11 mouse cellular contexts compared by ENCODE assay signal in the genomic region with DNA sequence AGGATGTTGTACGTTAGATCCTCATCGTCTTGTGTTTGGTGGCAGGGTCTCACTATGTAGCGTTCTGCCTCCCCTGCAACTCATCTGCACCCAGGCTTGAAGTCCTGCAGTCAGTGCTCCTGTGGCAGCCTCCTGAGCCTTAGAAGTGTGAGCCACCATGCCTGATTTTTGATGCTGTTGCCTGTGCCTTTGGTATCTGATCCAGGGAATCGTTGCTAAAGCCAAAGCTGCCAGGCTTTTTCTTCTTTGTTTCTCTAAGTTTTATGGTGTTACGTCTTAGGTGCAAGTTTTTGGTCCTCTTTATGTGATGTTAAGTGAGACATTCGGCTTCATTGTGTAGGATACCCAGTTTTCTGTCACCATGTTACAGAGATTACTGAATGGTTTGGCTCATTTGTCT. TPM values are rescaled to one million over a fixed set of nuclear protein-coding genes. Genes with fewer than 3 reads are reported as not detected.
DNase-seq lines count a peak whose midpoint lies in the region; ATAC-seq and TF ChIP-seq lines count a peak whose summit lies in the region.
"Had no signal": no experiment of that assay in that cellular context is flagged by ENCODE, and none has a peak within 500 bp of the region (broad histone marks: within the 10 kb centered on the region; RNA-seq: fewer than 3 reads in every experiment).

No protein-coding gene starts in this region.

- no peak for TF ChIP-seq CTCF in hindbrain, postnatal 0 days (IDR thresholded peaks at IDR 0.05; ENCODE audit: low read depth)
- no peak for TF ChIP-seq CTCF in liver, postnatal 0 days (IDR thresholded peaks at IDR 0.05; ENCODE audit: low read depth)

- H3K36me3 ChIP-seq in hindbrain, embryonic 12.5 days: no peaks in the 10 kb centered on the region
- no peaks in the 10 kb centered on the region for H3K36me3 ChIP-seq in hindbrain, postnatal 0 days (ENCODE audit: insufficient read depth, low read length)
- H3K36me3 ChIP-seq in midbrain, embryonic 13.5 days: no peaks in the 10 kb centered on the region
- no peaks in the 10 kb centered on the region for H3K36me3 ChIP-seq in midbrain, embryonic 16.5 days (ENCODE audit: control insufficient read depth, insufficient read depth, low read length)
- no peaks in the 10 kb centered on the region for H3K36me3 ChIP-seq in forebrain, embryonic 13.5 days (ENCODE audit: poor library complexity, severe bottlenecking)
- H3K36me3 ChIP-seq in liver, postnatal 0 days (replicated peaks; ENCODE audit: insufficient read depth, low read length): peaks cover 16% of the 10 kb centered on the region

- H3K4me1 ChIP-seq in hindbrain, embryonic 12.5 days: peaks cover 18% of the 10 kb centered on the region
- H3K4me1 ChIP-seq in hindbrain, postnatal 0 days (ENCODE audit: insufficient read depth, low read length): peaks cover 4% of the 10 kb centered on the region
- peaks cover 25% of the 10 kb centered on the region for H3K4me1 ChIP-seq in midbrain, embryonic 13.5 days (replicated peaks)
- peaks cover 11% of the 10 kb centered on the region; the same call in 1 of the 2 replicates for H3K4me1 ChIP-seq in midbrain, embryonic 16.5 days (ENCODE audit: control insufficient read depth, insufficient read depth, low read length)
- H3K4me1 ChIP-seq in forebrain, embryonic 13.5 days: peaks cover 39% of the 10 kb centered on the region
- peaks cover 13% of the 10 kb centered on the region for H3K4me1 ChIP-seq in liver, postnatal 0 days (ENCODE audit: insufficient read depth)

- H3K27me3 ChIP-seq in hindbrain, embryonic 12.5 days: no peaks in the 10 kb centered on the region
- no peaks in the 10 kb centered on the region for H3K27me3 ChIP-seq in hindbrain, postnatal 0 days (ENCODE audit: insufficient read depth, low read length)
- H3K27me3 ChIP-seq in midbrain, embryonic 13.5 days: no peaks in the 10 kb centered on the region
- no peaks in the 10 kb centered on the region for H3K27me3 ChIP-seq in midbrain, embryonic 16.5 days (ENCODE audit: control insufficient read depth, insufficient read depth, low read depth, low read length)
- no peaks in the 10 kb centered on the region for H3K27me3 ChIP-seq in forebrain, embryonic 13.5 days
- H3K27me3 ChIP-seq in liver, postnatal 0 days (ENCODE audit: insufficient read depth, low read length): no peaks in the 10 kb centered on the region

- no peaks in the 10 kb centered on the region for H3K9me3 ChIP-seq in hindbrain, embryonic 12.5 days (replicated peaks)
- no peaks in the 10 kb centered on the region for H3K9me3 ChIP-seq in hindbrain, postnatal 0 days (ENCODE audit: low read length)
- no peaks in the 10 kb centered on the region for H3K9me3 ChIP-seq in midbrain, embryonic 13.5 days
- H3K9me3 ChIP-seq in midbrain, embryonic 16.5 days (replicated peaks; ENCODE audit: control insufficient read depth, low read length, poor library complexity, severe bottlenecking): no peaks in the 10 kb centered on the region
- no peaks in the 10 kb centered on the region for H3K9me3 ChIP-seq in forebrain, embryonic 13.5 days (replicated peaks)
- H3K9me3 ChIP-seq in liver, postnatal 0 days (ENCODE audit: low read length): no peaks in the 10 kb centered on the region

- H3K4me2 ChIP-seq in hindbrain, embryonic 12.5 days (replicated peaks): 0 out of 2 replicates have a peak overlapping the region, but pooled peaks have one; percentile 11
- no peak overlapping the region for H3K4me2 ChIP-seq in hindbrain, postnatal 0 days (ENCODE audit: low read depth, low read length)
- 0 out of 2 replicates have a peak overlapping the region, but pooled peaks have one; percentile 1 for H3K4me2 ChIP-seq in midbrain, embryonic 13.5 days (replicated peaks)
- H3K4me2 ChIP-seq in midbrain, embryonic 16.5 days (ENCODE audit: low read length): no peak overlapping the region
- peak overlapping the region; percentile 70 for H3K4me2 ChIP-seq in forebrain, embryonic 13.5 days
- H3K4me2 ChIP-seq in liver, postnatal 0 days (ENCODE audit: low read depth, low read length): peak overlapping the region; percentile 74

- no peak for DNase-seq in hindbrain, postnatal 0 days (ENCODE audit: low spot score)
- no peak for DNase-seq in liver, postnatal 0 days
- no peak for DNase-seq in cerebellum, adult 11 months
- DNase-seq in thymus, postnatal 0 days (ENCODE audit: low spot score): no peak
- DNase-seq: adrenal gland, adult 2 months; kidney, postnatal 4 days; thymus, postnatal 36 days had no signal

- no peak overlapping the region for H3K4me3 ChIP-seq in hindbrain, embryonic 12.5 days
- H3K4me3 ChIP-seq in hindbrain, postnatal 0 days (ENCODE audit: low read length): no peak overlapping the region
- H3K4me3 ChIP-seq in midbrain, embryonic 13.5 days (replicated peaks): no peak overlapping the region
- H3K4me3 ChIP-seq in midbrain, embryonic 16.5 days (ENCODE audit: low read depth, low read length): no peak overlapping the region
- H3K4me3 ChIP-seq in forebrain, embryonic 13.5 days: peak overlapping the region; percentile 9
- H3K4me3 ChIP-seq in liver, postnatal 0 days (ENCODE audit: low read depth, low read length): peak overlapping the region; percentile 37

- ATAC-seq in hindbrain, embryonic 12.5 days (ENCODE audit: low FRiP score): no peak
- no peak for ATAC-seq in hindbrain, postnatal 0 days
- no peak for ATAC-seq in midbrain, embryonic 13.5 days
- no peak for ATAC-seq in midbrain, embryonic 16.5 days
- ATAC-seq in forebrain, embryonic 13.5 days: no peak
- ATAC-seq in liver, postnatal 0 days: no peak

- no peak overlapping the region for H3K9ac ChIP-seq in hindbrain, embryonic 12.5 days
- H3K9ac ChIP-seq in hindbrain, postnatal 0 days (replicated peaks; ENCODE audit: low read length): no peak overlapping the region
- H3K9ac ChIP-seq in midbrain, embryonic 13.5 days (replicated peaks): no peak overlapping the region
- H3K9ac ChIP-seq in midbrain, embryonic 16.5 days (ENCODE audit: low read depth, low read length): no peak overlapping the region
- H3K9ac ChIP-seq in forebrain, embryonic 13.5 days: no peak overlapping the region
- H3K9ac ChIP-seq in liver, postnatal 0 days (replicated peaks): 0 out of 2 replicates have a peak overlapping the region, but pooled peaks have one; percentile 16

- WGBS in hindbrain, embryonic 12.5 days: 82% methylated on average over 6 of the region's 6 CpGs
- WGBS in hindbrain, postnatal 0 days: 73% methylated on average over 6 of the region's 6 CpGs
- 78% methylated on average over 6 of the region's 6 CpGs for WGBS in midbrain, embryonic 13.5 days
- WGBS in midbrain, embryonic 16.5 days: 82% methylated on average over 6 of the region's 6 CpGs
- 73% methylated on average over 6 of the region's 6 CpGs for WGBS in forebrain, embryonic 13.5 days
- WGBS in liver, postnatal 0 days (ENCODE audit: insufficient replicate concordance): 76% methylated on average over 6 of the region's 6 CpGs

- TF ChIP-seq EP300 in liver, postnatal 0 days (IDR thresholded peaks at IDR 0.05; ENCODE audit: low read depth): no peak

- no peak overlapping the region for H3K27ac ChIP-seq in hindbrain, embryonic 12.5 days
- no peak overlapping the region for H3K27ac ChIP-seq in hindbrain, postnatal 0 days
- no peak overlapping the region for H3K27ac ChIP-seq in midbrain, embryonic 13.5 days
- H3K27ac ChIP-seq in midbrain, embryonic 16.5 days (ENCODE audit: low read length): no peak overlapping the region
- H3K27ac ChIP-seq in forebrain, embryonic 13.5 days: no peak overlapping the region
- no peak overlapping the region for H3K27ac ChIP-seq in liver, postnatal 0 days (ENCODE audit: low read depth)

RNA-seq across cellular contexts. Expression of gene Kif11, which starts 2.6 kb away (rescaled TPM):
- polyA plus RNA-seq in hindbrain, embryonic 12.5 days (2016; fragmentation: Nextera tagmentation; extraction: Ambion mirVana): 50.3 and 54.2 TPM in 2 replicates
- total RNA-seq in hindbrain, postnatal 0 days (2014; rRNA removed): 12.1 and 14.2 TPM in 2 replicates
- polyA plus RNA-seq in hindbrain, postnatal 0 days (2015; fragmentation: Nextera tagmentation; extraction: Ambion mirVana): 10.1 and 10.9 TPM in 2 replicates
- polyA plus RNA-seq in midbrain, embryonic 13.5 days (2015; fragmentation: Nextera tagmentation; extraction: Ambion mirVana): 27.1 and 29.0 TPM in 2 replicates
- 6.3 and 7.7 TPM in 2 replicates for polyA plus RNA-seq in midbrain, embryonic 16.5 days (2015; fragmentation: Nextera tagmentation; extraction: Ambion mirVana)
- 69.1 and 69.6 TPM in 2 replicates for polyA plus RNA-seq in forebrain, embryonic 13.5 days (2015; fragmentation: Nextera tagmentation; extraction: Ambion mirVana)
- 16.0 and 20.7 TPM in 2 replicates for polyA plus RNA-seq in liver, postnatal 0 days (2015; fragmentation: Nextera tagmentation; extraction: Ambion mirVana)
- 66.5 and 76.9 TPM in 2 replicates for polyA plus RNA-seq in thymus, postnatal 0 days (2015; fragmentation: Nextera tagmentation; extraction: Ambion mirVana)

RNA-seq across cellular contexts. Expression of gene Ide, which starts 41.2 kb away (rescaled TPM):
- polyA plus RNA-seq in hindbrain, embryonic 12.5 days (2016; fragmentation: Nextera tagmentation; extraction: Ambion mirVana): 44.0 and 45.4 TPM in 2 replicates
- 25.1 and 29.1 TPM in 2 replicates for total RNA-seq in hindbrain, postnatal 0 days (2014; rRNA removed)
- 38.5 and 40.5 TPM in 2 replicates for polyA plus RNA-seq in hindbrain, postnatal 0 days (2015; fragmentation: Nextera tagmentation; extraction: Ambion mirVana)
- 34.2 and 34.4 TPM in 2 replicates for polyA plus RNA-seq in midbrain, embryonic 13.5 days (2015; fragmentation: Nextera tagmentation; extraction: Ambion mirVana)
- 37.8 and 41.9 TPM in 2 replicates for polyA plus RNA-seq in midbrain, embryonic 16.5 days (2015; fragmentation: Nextera tagmentation; extraction: Ambion mirVana)
- 36.8 and 45.1 TPM in 2 replicates for polyA plus RNA-seq in forebrain, embryonic 13.5 days (2015; fragmentation: Nextera tagmentation; extraction: Ambion mirVana)
- polyA plus RNA-seq in liver, postnatal 0 days (2015; fragmentation: Nextera tagmentation; extraction: Ambion mirVana): 12.8 and 16.5 TPM in 2 replicates
- 38.5 and 50.4 TPM in 2 replicates for polyA plus RNA-seq in thymus, postnatal 0 days (2015; fragmentation: Nextera tagmentation; extraction: Ambion mirVana)

RNA-seq across cellular contexts. Expression of gene Hhex, which starts 55.8 kb away (rescaled TPM):
- polyA plus RNA-seq in hindbrain, embryonic 12.5 days (2016; fragmentation: Nextera tagmentation; extraction: Ambion mirVana): 7.2 and 9.2 TPM in 2 replicates
- total RNA-seq in hindbrain, postnatal 0 days (2014; rRNA removed): 0.16 and 2.7 TPM in 2 replicates
- polyA plus RNA-seq in hindbrain, postnatal 0 days (2015; fragmentation: Nextera tagmentation; extraction: Ambion mirVana): 4.2 and 4.7 TPM in 2 replicates
- polyA plus RNA-seq in midbrain, embryonic 13.5 days (2015; fragmentation: Nextera tagmentation; extraction: Ambion mirVana): 4.9 and 5.1 TPM in 2 replicates
- polyA plus RNA-seq in midbrain, embryonic 16.5 days (2015; fragmentation: Nextera tagmentation; extraction: Ambion mirVana): 4.6 TPM in 2 replicates
- 3.4 and 5.7 TPM in 2 replicates for polyA plus RNA-seq in forebrain, embryonic 13.5 days (2015; fragmentation: Nextera tagmentation; extraction: Ambion mirVana)
- polyA plus RNA-seq in liver, postnatal 0 days (2015; fragmentation: Nextera tagmentation; extraction: Ambion mirVana): 54.5 and 56.4 TPM in 2 replicates
- polyA plus RNA-seq in thymus, postnatal 0 days (2015; fragmentation: Nextera tagmentation; extraction: Ambion mirVana): 3.6 and 6.6 TPM in 2 replicates

Comparison
In these comparisons a context has a peak if more than half of its experiments do, and no peak if none do; other contexts are left out.
1. H3K4me2 ChIP-seq: peak in hindbrain, embryonic 12.5 days (single experiment), midbrain, embryonic 13.5 days (single experiment), forebrain, embryonic 13.5 days (single experiment) and liver, postnatal 0 days (single experiment); none in hindbrain, postnatal 0 days (single experiment) and midbrain, embryonic 16.5 days (single experiment).
2. H3K4me3 ChIP-seq: peak in forebrain, embryonic 13.5 days (single experiment) and liver, postnatal 0 days (single experiment); none in hindbrain, embryonic 12.5 days (single experiment), hindbrain, postnatal 0 days (single experiment), midbrain, embryonic 13.5 days (single experiment) and midbrain, embryonic 16.5 days (single experiment).